Mouse (Mus musculus) left cerebral cortex, postnatal 25 days (tissue): ENCODE results near the gene Cox18. TPM values are rescaled to one million over a fixed set of nuclear protein-coding genes. Genes with fewer than 3 reads are reported as not detected.
"Not testable (repeated sequence)": the region's sequence is repeated elsewhere in the genome, so short reads cannot be mapped to it uniquely, and the experiment has no call there.

Experiments used
- DNase-seq, 2 experiments: peaks; one replicate each; pipeline ENCODE4 v3.0.0; 2022; ENCODE audit warnings: low spot score in 2 of 2, mixed read lengths in 1 of 2
- intact Hi-C: fragments of 180-260 bp; cut with DNase I; formaldehyde crosslinking; loops from one replicate; pipeline ENCODE4 v1.15.1; 2025
- total RNA-seq, 2 experiments: library from RNA; stranded (reverse); gene quantifications; 2 replicates each; pipeline ENCODE4 v1.2.3; 2021

The Cox18 gene
- total RNA-seq = 10 to 100 TPM; 22.9 to 24.6 TPM

DNA sequence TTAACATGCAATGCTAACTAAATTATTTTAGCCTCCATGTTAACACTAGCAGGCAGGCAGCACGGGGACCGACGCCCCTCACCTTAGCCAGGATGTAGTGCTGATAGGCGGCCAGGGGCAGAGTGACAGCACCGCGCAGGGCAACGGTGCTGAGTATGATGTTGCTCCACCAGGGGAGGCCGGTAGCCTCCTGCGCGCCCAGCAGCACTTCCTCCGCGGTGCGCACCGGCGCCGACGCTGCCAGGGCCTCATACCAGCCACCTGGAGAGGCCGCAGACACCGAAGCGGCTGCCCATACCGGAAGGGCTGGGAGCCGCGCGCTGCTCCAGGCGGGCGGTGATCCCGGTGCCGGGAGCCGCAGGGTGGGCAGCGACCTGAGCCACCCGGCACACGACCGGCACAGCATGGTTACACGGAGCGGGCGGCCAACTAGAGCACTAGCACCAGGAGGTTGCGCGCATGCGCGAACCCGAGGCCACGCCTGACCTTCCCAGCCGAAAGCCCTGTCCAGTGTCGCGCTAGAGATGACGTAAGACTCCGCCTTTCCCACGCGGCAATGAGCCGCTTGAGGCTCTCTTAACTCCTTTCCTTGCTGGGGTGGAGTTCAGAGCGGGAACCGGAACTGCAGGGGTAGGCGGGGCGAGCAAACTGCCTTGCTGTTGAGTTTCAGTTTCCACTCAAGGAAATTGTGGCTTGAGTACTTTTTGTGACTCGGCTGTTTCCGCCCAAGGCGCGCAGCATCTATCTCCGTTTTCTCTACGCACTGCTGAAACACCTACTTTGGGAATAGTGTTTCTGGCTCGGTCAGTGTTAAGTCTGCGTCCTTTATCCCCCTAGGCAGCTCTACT, at the start of gene Cox18:
Gene Cox18, minus strand, starts transcription at position 468 of the 848 bp plus-strand sequence.
- intact Hi-C loops = loop anchor here (1.0 to 5.0 kb wide), 2 partner anchors 143 to 359 kb away; partner anchors contain the start of gene Ankrd17
- peak; percentile 98 to 99 for DNase-seq

- intact Hi-C loops = not testable (repeated sequence)
Observed at GRCm38 (mm10) chr5:90262230-90262629, 38.4 kb upstream of the Cox18 start.

GRCm38 (mm10) chr5:90257023-90257422, 33.2 kb upstream of the Cox18 start:
- intact Hi-C loops = no loop called here
- DNase-seq = no peak

More at GRCm38 (mm10) chr5:90262230-90262629, 38.4 kb upstream of the Cox18 start:
- not testable (repeated sequence) for DNase-seq

DNA sequence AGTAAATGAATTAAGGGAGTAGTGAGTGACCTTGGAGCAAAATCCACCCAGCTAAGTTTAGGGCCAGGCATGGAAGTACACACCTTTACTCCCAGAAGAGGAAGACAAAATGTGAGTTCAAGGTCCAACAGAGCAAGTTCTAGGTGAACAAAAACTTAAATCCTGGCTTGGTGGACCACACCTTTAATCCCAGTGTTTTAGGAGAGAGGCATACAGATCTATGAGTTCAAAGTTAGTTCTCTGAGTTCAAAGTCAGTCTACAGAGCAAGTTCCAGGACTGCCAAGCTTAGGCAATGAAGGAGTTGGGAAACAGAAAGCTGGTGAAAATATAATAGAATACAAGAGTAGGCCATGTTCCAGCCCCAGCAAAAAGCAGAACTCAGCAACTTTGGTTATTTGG, 23.7 kb upstream of the Cox18 start:
- no peak for DNase-seq
- intact Hi-C loops = no loop called here

DNA sequence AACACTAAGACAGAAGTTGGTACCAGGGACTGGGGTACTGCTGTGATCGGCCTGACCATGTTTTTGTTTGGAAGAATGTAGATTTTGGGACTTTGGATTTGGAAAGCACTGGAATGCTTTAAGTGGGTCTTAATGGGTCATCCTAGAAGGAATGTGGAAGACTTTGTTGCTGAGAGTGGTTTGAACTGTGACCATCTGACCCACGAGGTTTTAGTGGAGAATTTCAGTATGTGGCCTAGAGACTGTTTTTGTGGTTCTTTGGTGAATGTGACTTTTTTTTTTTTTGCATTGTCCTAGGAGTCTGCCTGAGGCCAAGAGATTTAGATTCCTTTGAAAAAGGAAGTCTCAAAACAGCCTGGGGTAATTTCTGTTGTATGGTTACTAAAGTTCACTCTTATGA, 23.2 kb upstream of the Cox18 start:
- no peak for DNase-seq
- intact Hi-C loops = no loop called here

DNA sequence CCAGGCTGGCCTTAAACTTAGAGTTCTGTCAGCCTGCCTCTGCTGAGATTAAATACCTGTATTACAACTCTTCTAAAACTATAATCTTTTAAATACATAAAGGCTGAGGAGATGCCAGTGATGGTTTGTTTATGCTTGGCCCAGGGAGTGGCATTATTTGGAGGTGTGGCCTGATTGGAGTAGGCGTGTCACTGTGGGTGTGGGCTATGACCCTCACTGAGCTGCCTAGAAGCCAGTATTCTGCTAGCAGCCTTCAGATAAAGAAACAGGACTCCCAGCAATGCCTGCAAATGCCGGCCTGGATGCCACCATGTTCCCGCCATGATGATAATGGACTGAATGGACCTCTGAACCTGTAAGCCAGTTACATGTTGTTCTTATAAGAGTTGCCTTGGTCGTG, 22.8 kb upstream of the Cox18 start:
- no peak for DNase-seq
- intact Hi-C loops = no loop called here

DNA sequence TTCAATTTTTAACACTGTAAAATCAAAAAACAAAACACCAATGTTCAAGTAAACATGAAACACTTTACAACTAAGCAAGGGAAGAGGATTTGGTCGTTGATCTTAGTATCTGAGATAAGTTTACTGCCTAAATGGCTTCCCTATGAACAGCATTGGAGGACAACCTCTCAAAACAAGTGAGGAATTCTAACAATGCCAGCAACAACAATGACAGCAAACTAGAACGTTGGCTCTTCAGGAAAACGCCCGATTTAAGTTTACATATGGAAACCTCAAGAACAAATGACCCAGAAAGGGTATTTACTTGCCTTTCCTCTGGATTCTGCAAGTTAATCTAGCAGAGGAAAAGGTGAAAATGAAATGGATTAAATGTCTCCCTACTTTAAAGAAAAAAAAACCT, 21.6 kb upstream of the Cox18 start:
- intact Hi-C loops = no loop called here
- DNase-seq = no peak

GRCm38 (mm10) chr5:90235217-90235616, 11.4 kb upstream of the Cox18 start:
- intact Hi-C loops = no loop called here
- DNase-seq = no peak

GRCm38 (mm10) chr5:90233305-90233704, 9.5 kb upstream of the Cox18 start:
- intact Hi-C loops = no loop called here
- DNase-seq = no peak

GRCm38 (mm10) chr5:90229760-90230159, 6.0 kb upstream of the Cox18 start:
- intact Hi-C loops = no loop called here
- no peak for DNase-seq

GRCm38 (mm10) chr5:90226696-90227095, 2.9 kb upstream of the Cox18 start:
- DNase-seq = no peak
- intact Hi-C loops = no loop called here

DNA sequence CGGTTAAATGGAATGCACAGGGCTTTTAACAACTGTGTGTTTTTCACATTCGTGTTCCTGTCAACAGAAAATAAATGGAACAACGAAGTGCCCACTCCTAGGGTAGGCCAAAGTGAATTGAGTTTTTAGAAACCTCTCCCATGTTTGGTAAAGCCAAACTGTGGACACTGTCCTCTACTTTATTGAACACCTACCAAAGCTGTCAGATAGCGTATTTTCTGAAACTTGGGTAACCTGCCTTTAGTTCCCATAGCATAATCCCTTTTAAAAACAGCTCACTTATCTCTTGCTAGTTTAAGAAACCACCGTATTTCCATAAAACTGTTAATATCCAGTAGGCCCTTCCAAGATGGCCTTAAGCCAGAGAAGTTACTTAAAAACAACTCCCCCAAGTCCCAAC, 929 bp upstream of the Cox18 start:
- intact Hi-C loops = loop anchor here (1.0 to 5.0 kb wide), 2 partner anchors 142 to 358 kb away; partner anchors contain the start of gene Ankrd17
- DNase-seq = no peak

DNA sequence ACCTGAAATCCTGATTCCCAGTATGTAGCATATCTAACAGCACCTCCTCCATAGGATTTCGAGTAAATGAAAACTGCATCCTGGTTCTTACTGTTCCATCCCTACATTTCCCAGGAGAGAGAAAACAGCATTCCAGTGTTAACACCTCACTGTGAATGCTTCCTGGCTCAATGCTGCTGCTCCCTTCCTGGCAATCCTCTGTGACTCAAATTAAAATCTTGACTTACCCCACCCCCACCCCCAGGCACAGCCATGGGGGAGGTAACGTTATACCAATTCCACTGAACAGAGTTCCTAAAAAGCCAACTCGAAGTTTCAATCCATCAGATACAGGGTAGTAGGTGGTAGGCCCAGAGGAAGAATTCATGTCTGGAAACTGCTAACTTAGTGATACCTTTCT, 864 bp downstream of the Cox18 start:
- intact Hi-C loops = loop anchor here (5.0 kb wide), 1 partner anchor 359 kb away; no protein-coding TSS in a partner anchor
- peak in 1 of 2 experiments; percentile 30 for DNase-seq

GRCm38 (mm10) chr5:90217791-90218190, 6.0 kb downstream of the Cox18 start:
- DNase-seq = no peak
- intact Hi-C loops = loop anchor here (10.0 kb wide), 1 partner anchor 687 kb away; the partner anchor contains the start of gene Cxcl2

DNA sequence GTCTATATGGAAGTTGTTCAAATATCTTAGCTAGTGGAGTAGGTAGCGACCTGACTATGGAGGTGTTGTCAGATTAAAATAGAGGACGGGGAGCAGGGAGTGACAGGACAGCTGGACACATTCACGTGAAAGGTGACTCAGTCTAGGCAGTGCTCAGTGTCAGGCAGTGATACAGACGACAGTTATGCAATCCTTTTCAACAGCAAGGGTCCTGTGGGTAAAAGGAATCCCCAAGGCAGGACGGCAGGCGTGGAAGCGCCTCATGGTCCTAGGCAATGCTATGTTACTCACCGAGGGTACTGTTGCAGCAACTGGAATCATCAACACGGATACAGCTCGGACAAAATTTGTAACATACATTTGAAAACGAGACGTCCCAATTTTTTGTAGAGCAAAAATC, 6.6 kb downstream of the Cox18 start:
- intact Hi-C loops = loop anchor here (10.0 kb wide), 1 partner anchor 688 kb away; the partner anchor contains the start of gene Cxcl2
- no peak for DNase-seq

GRCm38 (mm10) chr5:90213356-90213755, 10.4 kb downstream of the Cox18 start:
- no peak for DNase-seq
- intact Hi-C loops = loop anchor here (10.0 kb wide), 1 partner anchor 691 kb away; the partner anchor contains the start of gene Cxcl2

DNA sequence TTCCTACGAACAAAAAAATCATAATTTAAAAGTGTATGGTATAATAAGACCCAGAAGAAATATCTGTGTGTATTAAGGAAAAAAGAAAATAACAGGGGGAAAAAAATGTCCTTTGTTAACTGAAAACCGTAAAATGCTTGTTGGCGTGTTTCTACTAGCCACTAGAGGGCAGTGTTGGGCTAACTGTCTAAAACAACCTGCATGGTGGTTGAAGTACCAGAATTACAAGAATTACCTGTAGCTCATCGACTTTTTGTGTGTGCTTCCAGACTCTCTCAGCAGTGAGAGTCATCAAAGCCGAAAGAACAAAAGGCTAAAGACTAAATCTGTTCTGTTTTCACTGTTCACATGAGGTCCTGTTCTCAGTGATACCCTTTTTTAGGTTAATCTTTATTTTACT, 20.6 kb downstream of the Cox18 start:
- intact Hi-C loops = loop anchor here (1.0 to 10.0 kb wide), 2 partner anchors 297 to 452 kb away; no protein-coding TSS in a partner anchor
- DNase-seq = peak in 1 of 2 experiments; percentile 60

GRCm38 (mm10) chr5:90202447-90203117, 21.2 kb downstream of the Cox18 start:
- DNase-seq = no peak
- intact Hi-C loops = loop anchor here (1.0 to 10.0 kb wide), 2 partner anchors 298 to 452 kb away; no protein-coding TSS in a partner anchor

DNA sequence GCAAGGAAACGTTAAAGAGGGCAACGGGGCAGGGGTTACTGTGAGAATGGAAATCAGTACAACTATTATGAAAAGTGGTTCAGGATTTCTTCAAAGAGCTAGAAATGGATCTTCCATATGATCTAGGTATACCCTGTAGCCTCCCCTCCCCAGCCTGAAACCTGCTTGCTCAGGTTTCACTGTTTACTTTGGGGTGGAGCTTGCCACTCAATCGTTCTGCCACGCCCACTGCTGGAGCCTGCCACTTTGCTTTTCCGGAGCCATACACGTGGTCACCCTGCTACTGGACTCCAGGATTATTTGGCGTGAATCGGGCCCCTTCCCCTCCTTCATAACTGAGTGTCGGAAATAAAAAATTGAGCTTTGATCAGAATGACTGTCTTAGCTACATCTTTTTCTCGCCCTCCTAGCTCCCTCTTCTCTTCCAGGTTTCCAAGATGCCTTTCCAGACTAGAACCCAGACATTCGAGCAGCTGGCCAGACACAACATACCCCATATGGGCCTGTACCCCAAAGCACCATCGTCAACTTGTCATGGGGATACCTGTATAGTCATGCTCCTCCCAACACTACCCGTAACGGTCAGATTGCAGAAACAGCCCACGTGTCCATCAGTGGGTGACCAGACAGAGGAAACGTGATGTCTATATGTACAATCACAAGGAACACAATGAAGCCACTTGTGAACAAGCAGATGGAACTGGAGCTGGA, 23.7 kb downstream of the Cox18 start:
- no peak for DNase-seq
- intact Hi-C loops = loop anchor here (5.0 to 10.0 kb wide), 5 partner anchors 215 to 788 kb away; no protein-coding TSS in a partner anchor
